Mouse (Mus musculus) forebrain, embryonic 15.5 days (tissue): ENCODE measurements around the gene Slc8a1. TPM values are rescaled to one million over a fixed set of nuclear protein-coding genes. Genes with fewer than 3 reads are reported as not detected.

Experiments
- ATAC-seq: fragments of 200-750 bp; cut with Nextera tagmentation; replicated peaks from 2 replicates; pipeline ENCODE4 v1.8.0; 2017; ENCODE audit warnings: mild to moderate bottlenecking, moderate TSS enrichment, moderate library complexity
- H3K27ac ChIP-seq: fragments of 300-500 bp; sonication (generic); replicated peaks from 2 replicates; pipeline ENCODE4 v1.5.1; 2015; ENCODE audit warnings: mild to moderate bottlenecking, inconsistent platforms
- H3K27me3 ChIP-seq: fragments of 300-500 bp; sonication (generic); 2 replicates; pipeline ENCODE4 v1.6.1; 2015; ENCODE audit warnings: inconsistent platforms
- H3K36me3 ChIP-seq: fragments of 300-500 bp; sonication (generic); 2 replicates; pipeline ENCODE4 v1.6.1; 2015; ENCODE audit warnings: mild to moderate bottlenecking, inconsistent platforms
- H3K4me1 ChIP-seq: fragments of 300-500 bp; sonication (generic); 2 replicates; pipeline ENCODE4 v1.6.1; 2015; ENCODE audit warnings: inconsistent platforms
- H3K4me2 ChIP-seq: fragments of 300-500 bp; sonication (generic); replicated peaks from 2 replicates; pipeline ENCODE4 v1.6.1; 2015; ENCODE audit warnings: mild to moderate bottlenecking, inconsistent platforms
- H3K4me3 ChIP-seq: fragments of 300-500 bp; sonication (generic); 2 replicates; pipeline ENCODE4 v1.5.1; 2015; ENCODE audit warnings: mild to moderate bottlenecking, inconsistent platforms
- H3K9ac ChIP-seq: fragments of 300-500 bp; sonication (generic); replicated peaks from 2 replicates; pipeline ENCODE4 v1.6.1; 2015; ENCODE audit warnings: mild to moderate bottlenecking, inconsistent platforms
- H3K9me3 ChIP-seq: fragments of 300-500 bp; sonication (generic); 2 replicates; pipeline ENCODE4 v1.6.1; 2016; ENCODE audit warnings: inconsistent platforms
- WGBS: fragments of 180-500 bp; shearing (Covaris S2); methylation state at CpG from one replicate; pipeline ENCODE4 v1.1.7; 2015; ENCODE audit warnings: mixed read lengths; 5-methylcytosine and 5-hydroxymethylcytosine counted together
- polyA plus RNA-seq: library from polyadenylated mRNA; unstranded; fragments of >200 nt; fragmentation: Nextera tagmentation; extraction: Ambion mirVana; gene quantifications from 2 replicates; pipeline ENCODE4 v1.2.1, GENCODE M21; 2015

The Slc8a1 gene
- polyA plus RNA-seq, 1 experiment from 2014 or later, result 18.4 TPM

DNA sequence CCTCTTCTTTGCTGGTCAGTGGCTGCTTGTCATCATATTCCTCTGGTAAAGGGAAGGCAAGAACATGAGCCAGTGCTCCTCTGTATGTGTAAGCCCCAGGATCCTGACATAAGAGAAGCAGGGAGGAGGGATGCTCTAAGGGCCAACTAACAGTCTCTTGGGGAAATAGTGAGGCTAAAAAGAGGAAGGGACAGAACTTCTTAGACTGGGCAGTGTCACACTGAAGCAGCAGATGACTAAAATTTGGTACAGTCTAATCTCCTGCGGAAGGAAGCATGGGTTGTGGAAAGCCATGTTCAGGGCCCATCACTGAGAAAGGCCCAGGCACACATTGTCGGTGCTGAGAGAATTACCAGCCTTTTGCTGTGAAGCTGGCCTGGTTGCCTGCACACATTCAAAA is 305.4 kb downstream of the Slc8a1 start:
- no peaks in the 10 kb centered on the region for H3K9me3 ChIP-seq
- WGBS, result 89% methylated on average over 2 of the region's 2 CpGs
- H3K4me3 ChIP-seq, result no peak overlapping the region
- no peaks in the 10 kb centered on the region for H3K27me3 ChIP-seq
- no peak for ATAC-seq
- no peak overlapping the region for H3K9ac ChIP-seq
- no peak overlapping the region for H3K4me2 ChIP-seq
- H3K4me1 ChIP-seq, result no peaks in the 10 kb centered on the region
- no peak overlapping the region for H3K27ac ChIP-seq
- H3K36me3 ChIP-seq, result 0 out of 2 replicates have a peak, but pooled peaks cover 2% of the 10 kb centered on the region

- Histone ChIP-seq H3K4me2 (no peak overlapping the region), H3K36me3 (no peaks in the 10 kb centered on the region), H3K9ac (no peak overlapping the region), H3K27ac (0 out of 2 replicates have a peak overlapping the region, but pooled peaks have one; percentile 13), H3K27me3 (no peaks in the 10 kb centered on the region), H3K4me3 (no peak overlapping the region), H3K4me1 (no peaks in the 10 kb centered on the region), H3K9me3 (no peaks in the 10 kb centered on the region)
- no peak for ATAC-seq
- 81% methylated on average over 7 of the region's 7 CpGs for WGBS
Observed at GRCm38 (mm10) chr17:81427245-81427644, 310.9 kb downstream of the Slc8a1 start.

DNA sequence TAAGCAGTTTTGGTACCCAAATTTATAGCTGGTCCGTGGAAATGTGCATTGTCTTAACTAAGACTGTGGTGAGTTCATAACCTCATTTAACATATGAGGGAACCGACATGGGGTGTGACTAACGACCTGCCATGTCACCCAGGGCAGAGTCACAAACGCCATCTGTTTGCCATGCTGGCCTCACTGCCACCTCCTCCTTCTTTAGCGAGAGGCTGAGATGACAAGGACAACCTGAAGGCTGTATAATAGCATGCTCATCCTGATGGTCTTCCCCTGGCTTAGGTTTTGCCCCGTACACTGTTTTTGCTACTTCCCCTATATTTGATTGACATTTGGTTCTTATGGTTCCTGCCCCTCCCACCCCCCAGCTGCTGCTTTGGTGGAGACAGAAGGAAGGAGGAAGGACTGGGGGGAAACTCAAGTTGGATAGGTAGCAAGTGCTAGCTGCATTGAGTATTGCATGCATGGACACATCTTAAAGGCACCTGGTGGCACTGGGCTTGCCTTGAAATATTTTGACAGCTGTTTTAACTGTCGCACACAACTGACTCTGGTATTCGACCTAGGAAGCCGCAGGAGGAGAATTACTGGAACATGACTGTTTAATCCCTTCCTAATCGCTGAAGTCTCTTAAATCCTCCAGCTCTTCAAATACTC is 313.8 kb downstream of the Slc8a1 start:
- no peak overlapping the region for H3K27ac ChIP-seq
- no peak overlapping the region for H3K4me2 ChIP-seq
- H3K36me3 ChIP-seq, result no peaks in the 10 kb centered on the region
- ATAC-seq, result no peak
- peaks cover 7% of the 10 kb centered on the region; the same call in 1 of the 2 replicates for H3K4me1 ChIP-seq
- H3K27me3 ChIP-seq, result no peaks in the 10 kb centered on the region
- H3K4me3 ChIP-seq, result no peak overlapping the region
- 56% methylated on average over 10 of the region's 10 CpGs for WGBS
- no peaks in the 10 kb centered on the region for H3K9me3 ChIP-seq
- no peak overlapping the region for H3K9ac ChIP-seq

DNA sequence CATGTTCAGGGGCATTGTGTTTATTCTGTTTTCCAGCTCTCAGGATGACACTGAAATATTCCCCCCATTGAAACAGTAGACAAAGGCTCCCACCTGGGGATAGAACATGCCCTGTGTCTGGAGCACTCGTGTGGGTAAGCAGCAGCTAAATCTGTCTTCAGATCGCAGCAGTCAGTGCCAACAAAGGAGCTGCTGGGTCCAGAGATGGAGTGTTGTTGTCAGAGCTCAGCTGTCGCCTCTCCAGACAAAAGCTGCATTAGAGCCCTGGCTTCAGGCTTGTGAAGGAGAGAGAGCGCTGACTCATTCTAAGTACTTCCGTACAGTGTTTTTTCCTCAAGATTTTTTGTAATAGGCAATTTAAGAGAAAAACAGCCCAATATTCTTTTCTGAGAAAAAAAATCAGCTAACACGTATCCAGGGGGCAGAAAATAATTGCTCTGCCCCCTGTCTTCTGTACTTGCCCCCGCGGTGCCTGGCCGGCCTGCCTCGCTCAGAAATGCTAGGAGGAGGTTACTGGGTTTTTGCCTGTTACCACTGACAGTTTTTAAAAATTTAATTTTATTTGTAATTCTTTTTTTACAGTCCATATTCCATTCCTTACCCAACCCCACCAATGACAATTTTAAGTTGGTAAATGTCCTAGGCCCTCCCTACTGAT is 318.2 kb downstream of the Slc8a1 start:
- Histone ChIP-seq H3K4me1 (peaks cover 7% of the 10 kb centered on the region; the same call in 1 of the 2 replicates), H3K4me3 (no peak overlapping the region), H3K9me3 (no peaks in the 10 kb centered on the region), H3K27me3 (no peaks in the 10 kb centered on the region), H3K4me2 (no peak overlapping the region), H3K27ac (peak overlapping the region; percentile 41), H3K36me3 (no peaks in the 10 kb centered on the region), H3K9ac (no peak overlapping the region)
- 31% methylated on average over 10 of the region's 10 CpGs for WGBS
- ATAC-seq, result peak; percentile 92

GRCm38 (mm10) chr17:81416361-81417114 is 321.6 kb downstream of the Slc8a1 start:
- ATAC-seq, result no peak
- Histone ChIP-seq H3K27ac (no peak overlapping the region), H3K9me3 (no peaks in the 10 kb centered on the region), H3K4me3 (no peak overlapping the region), H3K27me3 (no peaks in the 10 kb centered on the region), H3K4me1 (peaks cover 7% of the 10 kb centered on the region; the same call in 1 of the 2 replicates), H3K4me2 (no peak overlapping the region), H3K36me3 (no peaks in the 10 kb centered on the region), H3K9ac (no peak overlapping the region)
- WGBS, result 86% methylated on average over 6 of the region's 6 CpGs

DNA sequence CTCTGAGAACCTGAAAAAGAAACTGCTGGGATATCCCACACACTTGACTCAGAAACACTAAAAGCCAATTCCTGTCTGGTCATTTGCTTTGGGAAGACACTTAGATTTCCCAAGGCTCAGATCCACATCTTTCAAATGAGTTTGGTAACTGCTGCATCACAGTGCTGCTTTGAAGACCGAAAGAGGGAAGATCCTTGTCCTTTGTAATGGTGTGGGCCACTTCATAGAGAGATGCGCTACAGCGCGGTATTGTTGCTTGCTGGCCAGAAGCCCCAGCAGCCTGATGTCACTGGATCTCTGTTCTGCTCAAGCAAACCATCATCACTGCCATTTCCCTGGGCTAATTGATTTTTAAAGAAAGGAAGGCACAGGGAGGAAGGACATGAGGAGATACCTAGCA is 325.4 kb downstream of the Slc8a1 start:
- 90% methylated on average over 4 of the region's 4 CpGs for WGBS

DNA sequence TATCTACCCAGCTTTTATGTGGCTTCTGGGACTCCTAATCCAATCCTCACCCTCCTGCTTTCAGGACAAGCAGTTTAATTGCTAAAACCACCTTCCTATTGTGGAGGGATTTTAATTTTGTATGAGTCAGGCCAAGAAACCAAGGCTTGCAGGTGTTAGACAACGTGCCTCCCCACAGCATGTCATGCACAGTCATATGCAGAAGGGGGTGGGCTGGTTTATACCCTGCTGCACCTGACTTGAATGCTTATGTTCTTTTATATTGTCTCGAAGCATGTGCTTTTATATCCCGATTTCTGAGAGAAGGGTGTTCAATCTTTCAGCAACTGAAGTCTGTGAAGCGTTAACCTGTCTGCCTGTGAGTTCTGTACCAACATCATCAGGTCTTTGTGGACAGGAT is 334.0 kb downstream of the Slc8a1 start:
- H3K4me1 ChIP-seq, result peaks cover 36% of the 10 kb centered on the region
- peak overlapping the region; percentile 68 for H3K27ac ChIP-seq
- 28% methylated on average over 4 of the region's 4 CpGs for WGBS
- H3K9me3 ChIP-seq, result no peaks in the 10 kb centered on the region
- H3K4me3 ChIP-seq, result no peak overlapping the region
- no peak overlapping the region for H3K9ac ChIP-seq
- no peaks in the 10 kb centered on the region for H3K27me3 ChIP-seq
- H3K36me3 ChIP-seq, result peaks cover 7% of the 10 kb centered on the region
- ATAC-seq, result 0 out of 2 replicates have a peak, but pooled peaks have one; percentile 38
- H3K4me2 ChIP-seq, result no peak overlapping the region

More for the DNA sequence above, 325.4 kb downstream of the Slc8a1 start:
- peaks cover 3% of the 10 kb centered on the region for H3K36me3 ChIP-seq
- no peaks in the 10 kb centered on the region for H3K4me1 ChIP-seq
- no peak for ATAC-seq
- H3K27ac ChIP-seq, result no peak overlapping the region
- no peaks in the 10 kb centered on the region for H3K9me3 ChIP-seq
- no peak overlapping the region for H3K4me3 ChIP-seq
- no peak overlapping the region for H3K9ac ChIP-seq
- H3K4me2 ChIP-seq, result no peak overlapping the region
- H3K27me3 ChIP-seq, result no peaks in the 10 kb centered on the region

GRCm38 (mm10) chr17:81403121-81403520 is 335.1 kb downstream of the Slc8a1 start:
- 83% methylated on average over 4 of the region's 4 CpGs for WGBS
- Histone ChIP-seq H3K4me2 (no peak overlapping the region), H3K27me3 (no peaks in the 10 kb centered on the region), H3K4me1 (peaks cover 36% of the 10 kb centered on the region), H3K9me3 (no peaks in the 10 kb centered on the region), H3K27ac (peak overlapping the region; percentile 68), H3K9ac (no peak overlapping the region), H3K36me3 (peaks cover 7% of the 10 kb centered on the region), H3K4me3 (no peak overlapping the region)
- ATAC-seq, result no peak

GRCm38 (mm10) chr17:81402636-81403035 is 335.5 kb downstream of the Slc8a1 start:
- H3K27ac ChIP-seq, result peak overlapping the region; percentile 68
- H3K4me1 ChIP-seq, result peaks cover 36% of the 10 kb centered on the region
- peaks cover 2% of the 10 kb centered on the region for H3K36me3 ChIP-seq
- WGBS, result 31% methylated on average over 2 of the region's 2 CpGs
- ATAC-seq, result peak; percentile 84
- no peak overlapping the region for H3K4me3 ChIP-seq
- no peaks in the 10 kb centered on the region for H3K27me3 ChIP-seq
- H3K9me3 ChIP-seq, result no peaks in the 10 kb centered on the region
- H3K4me2 ChIP-seq, result no peak overlapping the region
- no peak overlapping the region for H3K9ac ChIP-seq

DNA sequence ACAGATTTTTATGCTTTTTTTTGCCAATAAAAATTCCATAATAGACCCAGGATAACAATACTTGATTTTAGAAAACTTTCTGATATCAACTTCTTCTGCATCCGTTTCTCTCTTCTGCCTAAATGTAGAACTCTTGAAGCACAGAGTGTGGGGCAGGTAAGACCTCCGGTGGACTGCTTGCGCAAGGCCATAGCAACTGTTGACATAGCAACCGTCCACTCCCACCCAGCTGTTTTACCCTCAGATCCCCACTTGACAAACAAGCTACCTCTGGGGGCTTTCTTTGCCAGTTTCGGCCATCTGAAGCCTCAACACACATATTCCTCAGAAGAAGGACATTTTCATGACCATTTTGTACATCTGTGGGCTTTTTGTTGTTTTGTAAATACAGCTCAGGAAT is 337.8 kb downstream of the Slc8a1 start:
- Histone ChIP-seq H3K27ac (peak overlapping the region; percentile 51), H3K36me3 (no peaks in the 10 kb centered on the region), H3K4me1 (peaks cover 36% of the 10 kb centered on the region), H3K9me3 (no peaks in the 10 kb centered on the region), H3K4me3 (no peak overlapping the region), H3K9ac (no peak overlapping the region), H3K27me3 (no peaks in the 10 kb centered on the region), H3K4me2 (no peak overlapping the region)
- WGBS, result 73% methylated on average over 5 of the region's 5 CpGs
- no peak; the same call in 1 of the 2 replicates for ATAC-seq

DNA sequence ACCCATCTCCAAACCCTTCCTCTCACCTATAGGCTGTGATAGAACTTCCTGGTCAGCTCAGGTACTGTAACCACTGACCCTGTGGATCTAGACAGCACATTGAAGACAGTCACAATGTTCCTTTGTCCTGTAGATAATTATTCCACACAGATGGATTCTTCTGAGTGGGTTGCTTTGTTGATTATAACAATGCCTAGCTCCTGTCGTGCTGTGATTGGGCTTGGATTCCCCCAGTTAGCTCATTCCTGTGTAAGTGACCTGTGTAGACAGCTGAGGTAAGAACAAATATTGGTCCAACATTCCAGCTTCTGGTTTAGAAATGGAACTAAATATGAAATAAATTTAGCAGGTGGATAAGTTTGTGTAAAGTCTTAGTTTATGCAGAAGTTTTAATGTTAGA is 340.7 kb downstream of the Slc8a1 start:
- H3K27ac ChIP-seq, result no peak overlapping the region
- peaks cover 14% of the 10 kb centered on the region for H3K4me1 ChIP-seq
- H3K9ac ChIP-seq, result no peak overlapping the region
- no peaks in the 10 kb centered on the region for H3K36me3 ChIP-seq
- ATAC-seq, result no peak
- WGBS, result 48% methylated on average over 1 of the region's 1 CpGs
- H3K9me3 ChIP-seq, result no peaks in the 10 kb centered on the region
- no peaks in the 10 kb centered on the region for H3K27me3 ChIP-seq
- H3K4me3 ChIP-seq, result no peak overlapping the region
- no peak overlapping the region for H3K4me2 ChIP-seq

- no peak overlapping the region for H3K4me3 ChIP-seq
- H3K4me2 ChIP-seq, result no peak overlapping the region
- 51% methylated on average over 2 of the region's 2 CpGs for WGBS
- H3K27me3 ChIP-seq, result no peaks in the 10 kb centered on the region
- no peak overlapping the region for H3K9ac ChIP-seq
- H3K27ac ChIP-seq, result no peak overlapping the region
- H3K36me3 ChIP-seq, result no peaks in the 10 kb centered on the region
- ATAC-seq, result no peak
- H3K4me1 ChIP-seq, result no peaks in the 10 kb centered on the region
- no peaks in the 10 kb centered on the region for H3K9me3 ChIP-seq
Observed at GRCm38 (mm10) chr17:81394124-81394523, 344.1 kb downstream of the Slc8a1 start.
